Mouse (Mus musculus): ENCODE results near the gene Fam240a. TPM values are rescaled to one million over a fixed set of nuclear protein-coding genes. Genes with fewer than 3 reads are reported as not detected.

Gene Fam240a
- polyA plus RNA-seq, 1 experiment from 2014 or later, result not detected

- Histone ChIP-seq H3K4me2 (no peak overlapping the region), H3K4me3 (no peak overlapping the region), H3K27ac (no peak overlapping the region), H3K9me3 (no peaks in the 10 kb centered on the region), H3K4me1 (no peaks in the 10 kb centered on the region), H3K36me3 (no peaks in the 10 kb centered on the region), H3K9ac (no peak overlapping the region), H3K27me3 (no peaks in the 10 kb centered on the region)
- no peak for ATAC-seq (ENCODE audit: borderline replicate concordance, extremely low read depth, low FRiP score, low TSS enrichment)
- 63% methylated on average over 12 of the region's 12 CpGs for WGBS
Measured at GRCm38 (mm10) chr9:110937506-110938490, 21.1 kb upstream of the Fam240a start.

GRCm38 (mm10) chr9:110935941-110936340 is 19.3 kb upstream of the Fam240a start:
- Histone ChIP-seq H3K36me3 (no peaks in the 10 kb centered on the region), H3K27me3 (no peaks in the 10 kb centered on the region), H3K4me3 (no peak overlapping the region), H3K4me2 (no peak overlapping the region), H3K27ac (no peak overlapping the region), H3K9ac (no peak overlapping the region), H3K4me1 (no peaks in the 10 kb centered on the region), H3K9me3 (no peaks in the 10 kb centered on the region)
- no peak for ATAC-seq (ENCODE audit: borderline replicate concordance, extremely low read depth, low FRiP score, low TSS enrichment)
- WGBS, result 80% methylated on average over 7 of the region's 7 CpGs

DNA sequence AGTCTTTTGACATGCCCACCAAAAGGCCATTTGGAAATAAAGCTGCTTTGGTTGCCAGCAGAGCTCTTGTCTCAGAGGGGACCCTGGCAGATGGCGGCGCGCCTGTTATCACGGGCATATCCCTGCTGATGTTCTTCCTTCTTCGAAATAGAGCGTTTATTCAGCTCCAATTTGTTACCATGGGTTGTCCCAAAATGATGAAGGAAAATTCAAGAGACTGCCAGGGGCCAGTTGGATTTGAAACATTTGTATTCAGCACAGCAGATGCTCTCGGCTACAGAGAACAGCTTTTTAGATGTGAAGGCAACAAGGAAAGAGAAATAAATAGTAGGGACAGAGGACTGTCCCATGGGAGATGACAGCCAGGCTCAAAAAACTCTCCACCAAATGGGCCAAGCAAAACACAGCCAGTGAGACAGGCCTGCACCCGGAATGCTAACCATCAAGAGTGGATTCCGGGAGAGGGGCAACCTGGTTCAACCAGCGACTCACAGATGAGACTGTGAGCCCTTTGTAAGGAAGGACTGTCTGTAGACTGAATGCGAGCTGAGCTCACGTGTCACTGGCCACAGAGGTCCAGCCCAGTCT is 17.3 kb upstream of the Fam240a start:
- Histone ChIP-seq H3K9me3 (no peaks in the 10 kb centered on the region), H3K27ac (no peak overlapping the region), H3K4me2 (no peak overlapping the region), H3K4me3 (no peak overlapping the region), H3K36me3 (no peaks in the 10 kb centered on the region), H3K9ac (no peak overlapping the region), H3K27me3 (no peaks in the 10 kb centered on the region), H3K4me1 (no peaks in the 10 kb centered on the region)
- 73% methylated on average over 12 of the region's 12 CpGs for WGBS
- ATAC-seq (ENCODE audit: borderline replicate concordance, extremely low read depth, low FRiP score, low TSS enrichment), result no peak

DNA sequence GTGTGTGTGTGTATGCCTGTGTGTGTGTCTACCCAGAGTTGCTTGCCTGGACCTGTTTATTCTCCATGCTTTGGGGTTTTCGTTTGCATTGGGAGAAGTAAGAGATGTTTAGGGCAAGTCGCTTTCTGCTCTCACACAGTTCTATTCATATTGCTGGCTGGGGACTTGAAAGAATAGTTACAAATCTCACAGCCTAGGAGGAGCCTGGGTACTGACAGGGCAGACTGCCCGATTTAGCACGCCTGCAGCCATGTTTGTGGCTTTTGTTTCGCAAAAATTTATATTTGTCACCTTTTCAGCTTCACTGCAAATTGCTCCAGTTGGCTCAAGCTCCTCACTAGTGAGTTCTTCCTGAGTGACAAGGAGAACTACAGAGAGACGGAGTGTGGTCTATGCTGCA is 14.9 kb upstream of the Fam240a start:
- no peaks in the 10 kb centered on the region for H3K9me3 ChIP-seq
- H3K4me2 ChIP-seq, result no peak overlapping the region
- no peaks in the 10 kb centered on the region for H3K36me3 ChIP-seq
- no peaks in the 10 kb centered on the region for H3K27me3 ChIP-seq
- H3K9ac ChIP-seq, result no peak overlapping the region
- 79% methylated on average over 6 of the region's 6 CpGs for WGBS
- H3K4me1 ChIP-seq, result no peaks in the 10 kb centered on the region
- no peak for ATAC-seq (ENCODE audit: borderline replicate concordance, extremely low read depth, low FRiP score, low TSS enrichment)
- no peak overlapping the region for H3K27ac ChIP-seq
- no peak overlapping the region for H3K4me3 ChIP-seq

- H3K4me1 ChIP-seq, result no peaks in the 10 kb centered on the region
- no peaks in the 10 kb centered on the region for H3K36me3 ChIP-seq
- no peak overlapping the region for H3K4me2 ChIP-seq
- no peak for ATAC-seq (ENCODE audit: borderline replicate concordance, extremely low read depth, low FRiP score, low TSS enrichment)
- no peak overlapping the region for H3K27ac ChIP-seq
- H3K9me3 ChIP-seq, result no peaks in the 10 kb centered on the region
- no peaks in the 10 kb centered on the region for H3K27me3 ChIP-seq
- WGBS, result 14% methylated on average over 7 of the region's 7 CpGs
- no peak overlapping the region for H3K4me3 ChIP-seq
- no peak overlapping the region for H3K9ac ChIP-seq
Measured at GRCm38 (mm10) chr9:110922759-110923158, 6.1 kb upstream of the Fam240a start.

DNA sequence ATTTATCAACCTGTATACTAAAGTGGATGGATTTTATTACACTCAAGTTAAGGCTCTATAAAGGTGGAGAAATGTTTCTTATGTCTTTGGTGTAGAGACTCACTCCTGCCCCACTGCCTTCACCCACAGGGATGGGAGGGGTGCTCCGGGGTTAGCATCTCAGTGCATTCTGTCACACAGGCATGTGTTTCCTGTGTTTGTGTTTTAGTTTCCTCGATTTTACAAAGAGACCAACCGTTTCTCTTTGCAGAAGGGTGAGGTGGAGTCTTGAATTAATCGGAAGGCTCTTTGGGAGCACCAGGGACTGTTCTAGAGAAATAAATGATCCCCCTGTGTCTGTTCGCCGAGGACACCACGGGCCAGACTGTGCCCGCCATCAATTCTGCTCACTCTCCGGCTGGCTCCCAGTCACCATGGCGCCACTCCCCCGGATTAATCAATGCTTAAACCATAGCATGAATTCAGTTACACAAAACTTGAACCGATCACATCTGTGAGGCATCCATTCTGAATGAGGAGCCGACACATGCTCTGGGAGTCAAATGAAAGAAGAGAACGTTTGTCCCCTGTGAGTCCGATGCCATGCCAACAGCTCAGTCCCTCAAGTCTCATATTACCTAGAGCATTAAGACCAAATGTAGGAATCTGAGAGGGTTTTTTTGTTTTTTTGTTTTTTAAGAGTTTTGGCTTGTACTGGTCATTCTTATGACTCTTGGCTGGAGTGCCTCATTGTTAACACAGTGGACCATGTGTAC is 4.2 kb upstream of the Fam240a start:
- Histone ChIP-seq H3K27ac (peak overlapping the region; percentile 51), H3K9me3 (no peaks in the 10 kb centered on the region), H3K4me3 (no peak overlapping the region), H3K36me3 (no peaks in the 10 kb centered on the region), H3K4me2 (no peak overlapping the region), H3K4me1 (no peaks in the 10 kb centered on the region), H3K9ac (no peak overlapping the region), H3K27me3 (no peaks in the 10 kb centered on the region)
- 54% methylated on average over 15 of the region's 15 CpGs for WGBS
- no peak for ATAC-seq (ENCODE audit: borderline replicate concordance, extremely low read depth, low FRiP score, low TSS enrichment)

- Histone ChIP-seq H3K4me3 (no peak overlapping the region), H3K4me2 (no peak overlapping the region), H3K9ac (no peak overlapping the region), H3K4me1 (no peaks in the 10 kb centered on the region), H3K27ac (no peak overlapping the region), H3K9me3 (no peaks in the 10 kb centered on the region), H3K36me3 (no peaks in the 10 kb centered on the region), H3K27me3 (no peaks in the 10 kb centered on the region)
- WGBS, result 42% methylated on average over 8 of the region's 8 CpGs
- no peak for ATAC-seq (ENCODE audit: borderline replicate concordance, extremely low read depth, low FRiP score, low TSS enrichment)
Measured at GRCm38 (mm10) chr9:110915466-110915865, 1.2 kb downstream of the Fam240a start.

DNA sequence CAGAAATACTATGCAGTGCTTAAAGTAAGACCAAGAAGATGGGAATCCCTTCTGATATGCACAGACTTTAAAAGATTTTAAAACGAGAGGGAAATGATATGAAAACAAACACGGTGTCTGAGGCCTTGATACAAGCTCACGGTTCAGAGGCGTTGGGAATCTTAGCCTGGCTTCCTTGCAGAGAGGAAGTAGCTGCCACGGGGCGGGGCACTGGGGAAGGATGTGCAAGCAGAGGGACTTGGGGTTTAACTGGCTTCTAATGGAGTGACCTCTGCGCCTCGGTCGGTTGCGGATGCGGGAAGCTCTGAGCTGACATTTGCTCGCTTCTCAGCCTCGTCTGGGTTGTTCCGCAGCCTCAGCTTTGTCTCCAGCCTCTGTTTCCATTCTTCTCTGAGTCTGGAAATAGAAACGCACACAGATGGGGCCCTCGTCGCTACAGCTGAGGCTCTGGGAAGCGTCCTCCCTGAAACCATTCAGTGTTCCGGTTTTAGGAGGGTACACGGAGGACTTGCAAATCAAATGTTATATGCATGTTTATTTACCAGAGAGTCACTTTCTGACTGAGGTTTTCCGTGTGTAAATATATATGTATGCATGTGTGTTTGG is 1.9 kb downstream of the Fam240a start:
- Histone ChIP-seq H3K9me3 (no peaks in the 10 kb centered on the region), H3K4me1 (no peaks in the 10 kb centered on the region), H3K4me3 (no peak overlapping the region), H3K9ac (no peak overlapping the region), H3K27me3 (no peaks in the 10 kb centered on the region), H3K36me3 (no peaks in the 10 kb centered on the region), H3K4me2 (no peak overlapping the region), H3K27ac (no peak overlapping the region)
- ATAC-seq (ENCODE audit: borderline replicate concordance, extremely low read depth, low FRiP score, low TSS enrichment), result no peak
- 52% methylated on average over 21 of the region's 21 CpGs for WGBS

GRCm38 (mm10) chr9:110909371-110909967 is 7.2 kb downstream of the Fam240a start:
- no peak overlapping the region for H3K9ac ChIP-seq
- H3K4me1 ChIP-seq, result no peaks in the 10 kb centered on the region
- H3K27me3 ChIP-seq, result no peaks in the 10 kb centered on the region
- ATAC-seq (ENCODE audit: borderline replicate concordance, extremely low read depth, low FRiP score, low TSS enrichment), result no peak
- no peak overlapping the region for H3K4me2 ChIP-seq
- H3K27ac ChIP-seq, result no peak overlapping the region
- H3K4me3 ChIP-seq, result no peak overlapping the region
- WGBS, result 71% methylated on average over 6 of the region's 6 CpGs
- no peaks in the 10 kb centered on the region for H3K36me3 ChIP-seq
- H3K9me3 ChIP-seq, result no peaks in the 10 kb centered on the region

DNA sequence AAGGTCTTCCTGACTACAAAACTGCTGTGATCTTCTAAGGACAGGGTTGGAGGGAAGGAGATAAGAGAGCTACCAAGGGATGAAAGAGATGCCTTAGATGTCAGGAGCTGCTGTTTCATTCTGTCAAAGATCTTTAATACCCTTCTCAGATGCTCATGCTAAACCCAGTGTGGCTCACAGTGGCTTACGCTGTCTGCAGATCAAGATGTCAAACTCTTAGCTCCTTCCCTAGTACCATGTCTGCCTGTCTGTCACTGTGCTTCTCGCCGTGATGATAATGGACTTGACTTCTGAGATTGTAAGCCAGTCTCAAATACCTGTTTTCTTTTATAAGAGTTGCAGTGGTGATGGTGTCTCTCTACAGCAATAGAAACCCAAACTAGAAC is 8.0 kb downstream of the Fam240a start:
- H3K9ac ChIP-seq, result no peak overlapping the region
- ATAC-seq (ENCODE audit: borderline replicate concordance, extremely low read depth, low FRiP score, low TSS enrichment), result no peak
- no peak overlapping the region for H3K27ac ChIP-seq
- H3K4me2 ChIP-seq, result no peak overlapping the region
- H3K36me3 ChIP-seq, result no peaks in the 10 kb centered on the region
- no peak overlapping the region for H3K4me3 ChIP-seq
- no peaks in the 10 kb centered on the region for H3K27me3 ChIP-seq
- WGBS, result 85% methylated on average over 3 of the region's 3 CpGs
- H3K9me3 ChIP-seq, result no peaks in the 10 kb centered on the region
- H3K4me1 ChIP-seq, result no peaks in the 10 kb centered on the region

GRCm38 (mm10) chr9:110907838-110908630 is 8.6 kb downstream of the Fam240a start:
- no peak overlapping the region for H3K4me2 ChIP-seq
- H3K27me3 ChIP-seq, result no peaks in the 10 kb centered on the region
- H3K9ac ChIP-seq, result no peak overlapping the region
- no peaks in the 10 kb centered on the region for H3K9me3 ChIP-seq
- H3K36me3 ChIP-seq, result no peaks in the 10 kb centered on the region
- no peaks in the 10 kb centered on the region for H3K4me1 ChIP-seq
- ATAC-seq (ENCODE audit: borderline replicate concordance, extremely low read depth, low FRiP score, low TSS enrichment), result no peak
- no peak overlapping the region for H3K27ac ChIP-seq
- H3K4me3 ChIP-seq, result no peak overlapping the region
- WGBS, result 77% methylated on average over 4 of the region's 4 CpGs
